Mouse (Mus musculus) heart, embryonic 16.5 days (tissue): ENCODE results near the gene Mical3. TPM values are rescaled to one million over a fixed set of nuclear protein-coding genes. Genes with fewer than 3 reads are reported as not detected.

ENCODE experiments used
- ATAC-seq: fragments of 200-750 bp; cut with Nextera tagmentation; replicated peaks from 2 replicates; pipeline ENCODE4 v1.8.0; 2017; ENCODE audit warnings: moderate number of reproducible peaks; ENCODE audit not compliant: insufficient read depth, low FRiP score; ENCODE audit errors: extremely low read depth
- H3K27ac ChIP-seq: fragments of 300-500 bp; sonication (generic); 2 replicates; pipeline ENCODE4 v1.5.1; 2014; ENCODE audit warnings: mild to moderate bottlenecking, low read length, control low read depth, moderate library complexity
- H3K27me3 ChIP-seq: fragments of 300-500 bp; sonication (generic); 2 replicates; pipeline ENCODE4 v1.6.1; 2014; ENCODE audit warnings: low read length, mixed read lengths; ENCODE audit not compliant: control insufficient read depth, insufficient read depth
- H3K36me3 ChIP-seq: fragments of 300-500 bp; sonication (generic); 2 replicates; pipeline ENCODE4 v1.6.1; 2014; ENCODE audit not compliant: control insufficient read depth, insufficient read depth
- H3K4me1 ChIP-seq: fragments of 300-500 bp; sonication (generic); 2 replicates; pipeline ENCODE4 v1.6.1; 2014; ENCODE audit warnings: low read length, mixed read lengths; ENCODE audit not compliant: control insufficient read depth, insufficient read depth
- H3K4me2 ChIP-seq: fragments of 300-500 bp; sonication (generic); 2 replicates; pipeline ENCODE4 v1.6.1; 2014; ENCODE audit warnings: low read depth, mild to moderate bottlenecking, control low read depth, low read length
- H3K4me3 ChIP-seq: fragments of 300-500 bp; sonication (generic); 2 replicates; pipeline ENCODE4 v1.5.1; 2014; ENCODE audit warnings: mild to moderate bottlenecking, control low read depth, low read length
- H3K9ac ChIP-seq: fragments of 300-500 bp; sonication (generic); 2 replicates; pipeline ENCODE4 v1.6.1; 2014; ENCODE audit warnings: low read length, control low read depth
- H3K9me3 ChIP-seq: fragments of 300-500 bp; sonication (generic); replicated peaks from 2 replicates; pipeline ENCODE4 v1.6.1; 2016; ENCODE audit warnings: low read length; ENCODE audit not compliant: control insufficient read depth
- WGBS: fragments of 180-500 bp; shearing (Covaris S2); extraction: QIAGEN DNeasy Blood & Tissue Kit; methylation state at CpG from one replicate; pipeline ENCODE4 v1.1.7; 2014; 5-methylcytosine and 5-hydroxymethylcytosine counted together
- polyA plus RNA-seq: library from polyadenylated mRNA; unstranded; fragments of >200 nt; fragmentation: Nextera tagmentation; extraction: Ambion mirVana; gene quantifications from 2 replicates; pipeline ENCODE4 v1.2.1, GENCODE M21; 2015

The Mical3 gene
- 27.2 and 30.4 TPM in 2 replicates for polyA plus RNA-seq

DNA sequence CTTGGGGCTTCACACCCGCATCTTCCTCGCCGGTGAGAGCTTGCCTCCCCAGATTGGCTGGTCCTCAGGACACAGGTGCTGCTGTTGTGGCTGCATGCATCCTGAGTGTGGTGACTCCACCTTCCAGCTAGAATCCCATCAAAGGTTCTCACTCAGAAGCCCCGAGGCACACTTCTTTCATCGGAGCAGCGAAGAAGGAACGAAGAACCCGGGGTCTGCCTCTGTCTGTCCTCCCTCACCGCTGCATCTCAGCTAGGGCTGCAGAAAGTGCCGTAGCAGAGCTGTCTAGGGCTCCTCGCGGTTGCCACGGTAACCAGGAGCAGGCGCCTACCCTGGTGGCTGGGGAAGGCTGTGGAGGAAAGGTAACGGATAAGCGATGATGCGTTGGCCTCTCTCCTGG lies at the start of gene Mical3:
Gene Mical3 (minus strand): TSS at position 227 of the 400 bp plus-strand sequence.
- Histone ChIP-seq H3K4me1 (peaks cover 17% of the 10 kb centered on the region), H3K9me3 (no peaks in the 10 kb centered on the region), H3K36me3 (no peaks in the 10 kb centered on the region), H3K27me3 (0 out of 2 replicates have a peak, but pooled peaks cover 5% of the 10 kb centered on the region), H3K4me3 (peak within 1 kb of the TSS; percentile 38), H3K9ac (peak within 1 kb of the TSS; percentile 63), H3K4me2 (peak within 1 kb of the TSS; percentile 82), H3K27ac (no peak within 1 kb of the TSS)
- peak; percentile 44; the same call in 1 of the 2 replicates for ATAC-seq
- WGBS = 3% methylated on average over 17 of the region's 17 CpGs

DNA sequence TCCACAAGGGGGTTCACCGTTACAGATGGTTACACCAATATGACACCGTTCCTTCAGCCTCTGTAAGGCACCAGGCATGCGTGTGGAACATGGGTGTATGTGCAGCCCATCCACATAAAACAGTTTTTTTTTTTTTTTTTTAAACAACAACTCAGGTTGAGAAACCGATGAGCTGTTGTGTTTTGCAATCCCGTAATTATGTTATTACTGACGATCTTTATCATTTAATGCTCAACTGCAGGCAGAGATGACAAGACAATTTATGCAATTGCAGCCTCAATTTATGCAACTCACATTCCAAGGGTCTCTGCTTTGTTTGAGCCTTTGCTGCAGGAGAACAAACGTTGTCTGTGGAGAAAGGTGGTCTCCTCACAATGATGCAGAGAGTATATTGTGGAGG lies 49.0 kb upstream of the Mical3 start:
- no peak overlapping the region for H3K4me2 ChIP-seq

DNA sequence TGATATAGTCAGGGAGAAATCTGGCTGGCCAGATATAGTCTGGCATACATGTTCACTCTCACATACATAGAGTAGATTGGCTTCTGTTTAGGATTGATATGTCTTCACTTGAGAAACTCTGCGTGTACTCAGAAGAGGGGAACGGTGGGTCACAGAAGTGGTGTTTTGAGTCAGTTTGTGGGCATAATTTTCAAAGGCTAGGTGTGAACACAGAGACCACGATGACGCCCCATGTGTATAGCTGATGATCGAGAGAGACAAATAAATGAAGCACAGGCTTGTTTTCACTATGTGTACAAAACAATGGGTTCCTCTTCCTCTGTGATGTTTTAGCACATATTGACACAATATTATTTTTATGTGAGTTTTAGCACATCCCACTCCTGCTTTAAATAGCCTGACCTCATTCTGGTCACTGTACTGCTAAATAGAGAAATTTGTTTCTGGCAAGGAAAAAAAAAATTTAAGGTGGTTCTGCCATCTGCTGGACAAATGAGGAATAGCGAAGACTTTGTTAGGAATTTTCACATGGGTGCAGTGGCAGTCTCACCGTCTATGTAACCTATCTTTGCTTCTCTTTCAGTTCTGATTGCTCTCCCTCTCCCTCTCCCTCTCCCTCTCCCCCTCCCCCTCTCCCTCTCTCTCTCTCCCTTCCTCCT lies 48.0 kb upstream of the Mical3 start:
- 50% methylated on average over 7 of the region's 7 CpGs for WGBS

More for the DNA sequence above, 49.0 kb upstream of the Mical3 start:
- no peaks in the 10 kb centered on the region for H3K9me3 ChIP-seq
- peaks cover 16% of the 10 kb centered on the region for H3K4me1 ChIP-seq
- no peaks in the 10 kb centered on the region for H3K36me3 ChIP-seq
- WGBS = 65% methylated on average over 7 of the region's 7 CpGs
- no peak overlapping the region for H3K4me3 ChIP-seq
- H3K27me3 ChIP-seq = no peaks in the 10 kb centered on the region
- no peak overlapping the region for H3K27ac ChIP-seq
- no peak for ATAC-seq
- no peak overlapping the region for H3K9ac ChIP-seq

DNA sequence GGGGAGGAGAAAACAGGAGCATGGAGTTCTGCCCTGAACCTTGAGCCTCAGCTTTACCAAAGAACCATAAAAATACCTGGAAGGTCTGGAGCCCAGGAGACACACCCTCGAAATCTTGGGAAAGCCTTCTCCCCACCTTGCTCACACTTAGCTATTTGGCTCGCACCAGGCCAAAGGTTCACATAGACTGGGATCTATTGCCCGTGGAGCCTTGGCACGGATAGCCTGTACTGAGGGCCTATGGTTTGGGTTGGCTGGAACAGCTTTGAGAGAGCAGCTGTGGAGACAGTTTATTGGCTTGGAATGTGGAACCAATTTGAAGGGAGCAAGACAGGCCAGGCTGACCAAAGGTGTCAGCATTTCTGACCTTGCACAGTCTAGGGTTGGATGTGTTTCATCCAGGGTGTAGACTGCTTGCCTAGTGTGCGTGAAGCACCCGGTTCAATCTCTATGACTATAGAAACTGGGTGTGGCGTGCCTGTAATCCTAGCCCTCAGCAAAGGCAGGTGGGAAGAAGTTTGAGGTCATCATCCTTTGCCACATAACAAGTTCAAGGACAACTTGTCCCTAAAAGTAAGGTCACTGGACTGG lies 46.4 kb upstream of the Mical3 start:
- no peak overlapping the region for H3K9ac ChIP-seq
- no peak overlapping the region for H3K4me2 ChIP-seq
- H3K4me1 ChIP-seq = peaks cover 14% of the 10 kb centered on the region
- H3K36me3 ChIP-seq = no peaks in the 10 kb centered on the region
- ATAC-seq = no peak
- 85% methylated on average over 7 of the region's 7 CpGs for WGBS
- H3K27me3 ChIP-seq = no peaks in the 10 kb centered on the region
- H3K27ac ChIP-seq = no peak overlapping the region
- no peak overlapping the region for H3K4me3 ChIP-seq
- H3K9me3 ChIP-seq = no peaks in the 10 kb centered on the region

More for the DNA sequence above, 48.0 kb upstream of the Mical3 start:
- Histone ChIP-seq H3K9ac (no peak overlapping the region), H3K4me1 (peaks cover 10% of the 10 kb centered on the region), H3K4me2 (no peak overlapping the region), H3K36me3 (no peaks in the 10 kb centered on the region), H3K27ac (peak overlapping the region; percentile 41; the same call in 1 of the 2 replicates), H3K4me3 (no peak overlapping the region), H3K27me3 (no peaks in the 10 kb centered on the region), H3K9me3 (no peaks in the 10 kb centered on the region)
- ATAC-seq = no peak

DNA sequence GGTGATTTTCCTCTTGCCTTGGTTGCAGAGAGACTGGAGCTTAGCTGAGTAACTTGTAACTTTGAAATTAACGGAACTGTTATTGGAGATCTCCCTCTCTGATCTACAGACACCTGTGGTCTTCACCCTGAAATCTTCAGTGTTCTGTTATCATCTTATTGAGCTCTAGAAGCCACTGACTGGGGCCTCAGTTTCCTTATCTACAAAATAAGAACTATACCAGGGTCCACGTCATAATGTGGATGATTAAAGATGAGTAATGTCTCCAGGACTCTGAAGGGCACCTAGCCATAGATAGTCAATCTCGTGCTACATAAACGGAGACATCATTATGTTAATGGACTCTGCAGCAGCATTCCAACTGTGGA lies 45.9 kb upstream of the Mical3 start:
- Histone ChIP-seq H3K4me3 (no peak overlapping the region), H3K4me1 (peaks cover 14% of the 10 kb centered on the region), H3K9me3 (no peaks in the 10 kb centered on the region), H3K36me3 (no peaks in the 10 kb centered on the region), H3K4me2 (no peak overlapping the region), H3K27me3 (no peaks in the 10 kb centered on the region), H3K9ac (no peak overlapping the region), H3K27ac (no peak overlapping the region)
- ATAC-seq = no peak
- 72% methylated on average over 4 of the region's 4 CpGs for WGBS

DNA sequence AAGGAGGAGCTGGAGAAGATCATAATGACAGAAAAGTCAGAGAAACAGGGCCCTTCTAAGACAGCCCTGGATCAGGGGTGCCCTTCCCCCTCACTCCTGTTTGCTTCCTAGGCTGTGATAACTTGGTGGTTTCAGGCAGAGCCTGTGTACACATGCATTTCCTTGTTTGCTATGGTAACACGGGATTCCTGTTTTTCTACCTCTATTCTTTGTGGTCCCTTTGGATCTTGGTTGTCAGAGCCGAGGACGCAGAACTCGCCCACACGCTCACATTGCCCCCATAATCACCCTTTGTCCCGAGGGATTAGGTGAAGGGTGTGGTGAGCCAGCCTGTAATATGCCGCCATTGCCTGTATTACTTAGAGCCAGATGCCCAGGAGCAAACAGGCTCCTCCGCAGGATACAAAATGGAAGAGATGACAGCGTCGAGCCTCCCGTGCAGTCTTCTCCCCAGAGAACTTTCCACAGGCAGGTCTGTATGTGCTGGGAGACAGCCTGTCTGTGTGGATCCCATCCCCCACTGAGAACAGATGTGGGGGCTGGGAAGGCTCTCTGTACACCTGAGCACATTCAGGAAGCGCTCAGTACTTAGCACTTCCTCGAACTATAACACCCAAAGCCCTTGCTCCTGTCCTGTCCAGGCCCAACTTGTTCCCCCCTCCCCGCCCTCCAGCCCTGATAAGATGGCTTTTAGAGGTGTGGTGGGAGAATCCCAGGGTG lies 45.4 kb upstream of the Mical3 start:
- 48% methylated on average over 14 of the region's 14 CpGs for WGBS
- Histone ChIP-seq H3K4me1 (peaks cover 18% of the 10 kb centered on the region), H3K4me2 (no peak overlapping the region), H3K27me3 (no peaks in the 10 kb centered on the region), H3K9ac (no peak overlapping the region), H3K4me3 (no peak overlapping the region), H3K9me3 (no peaks in the 10 kb centered on the region), H3K36me3 (no peaks in the 10 kb centered on the region), H3K27ac (no peak overlapping the region)
- ATAC-seq = no peak

DNA sequence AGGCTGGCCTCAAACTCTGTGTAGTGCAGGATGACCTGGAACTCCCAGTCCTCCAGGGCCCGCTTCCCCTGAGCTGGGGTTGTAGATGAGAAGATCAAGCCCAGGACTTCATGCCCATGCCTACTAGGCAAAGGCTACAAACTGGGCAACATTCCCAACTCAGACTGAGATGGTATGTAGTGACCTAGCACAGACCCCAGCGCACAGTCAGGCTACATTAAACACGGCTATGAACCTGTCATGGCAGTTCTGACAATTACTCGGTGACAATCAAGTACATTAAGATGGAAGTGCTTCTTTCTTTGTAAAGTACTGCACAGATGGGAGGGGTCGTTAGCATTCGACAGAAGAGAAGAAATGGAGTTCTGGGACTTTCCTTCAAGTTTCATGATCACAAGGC lies 44.0 kb upstream of the Mical3 start:
- Histone ChIP-seq H3K27ac (no peak overlapping the region), H3K4me3 (no peak overlapping the region), H3K9ac (no peak overlapping the region), H3K36me3 (no peaks in the 10 kb centered on the region), H3K9me3 (no peaks in the 10 kb centered on the region), H3K4me2 (no peak overlapping the region), H3K4me1 (peaks cover 28% of the 10 kb centered on the region), H3K27me3 (no peaks in the 10 kb centered on the region)
- WGBS = 94% methylated on average over 6 of the region's 6 CpGs
- no peak for ATAC-seq

DNA sequence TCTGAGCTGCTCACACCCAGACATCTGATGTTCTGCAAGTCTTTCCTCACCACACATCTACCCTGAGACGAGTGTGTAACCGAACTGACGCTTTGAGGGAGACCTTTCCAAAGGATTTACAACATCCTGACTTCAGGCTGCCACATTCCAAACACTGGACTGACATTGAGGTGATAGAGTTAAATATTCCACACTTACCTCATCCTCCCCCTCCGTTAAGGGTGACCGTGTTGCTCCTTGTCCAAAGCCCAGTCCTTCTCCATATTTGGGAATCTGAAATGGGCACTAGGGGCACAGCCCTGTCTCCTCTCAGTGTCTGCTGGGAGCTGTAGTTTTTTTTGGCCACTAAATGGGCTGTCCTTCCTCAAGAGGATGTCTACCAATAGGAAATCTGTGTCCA lies 42.7 kb upstream of the Mical3 start:
- ATAC-seq = peak; percentile 75
- Histone ChIP-seq H3K27ac (peak overlapping the region; percentile 76), H3K4me2 (peak overlapping the region; percentile 27; the same call in 1 of the 2 replicates), H3K27me3 (no peaks in the 10 kb centered on the region), H3K9me3 (no peaks in the 10 kb centered on the region), H3K36me3 (no peaks in the 10 kb centered on the region), H3K9ac (peak overlapping the region; percentile 48), H3K4me3 (no peak overlapping the region), H3K4me1 (peaks cover 24% of the 10 kb centered on the region)
- 23% methylated on average over 5 of the region's 5 CpGs for WGBS

DNA sequence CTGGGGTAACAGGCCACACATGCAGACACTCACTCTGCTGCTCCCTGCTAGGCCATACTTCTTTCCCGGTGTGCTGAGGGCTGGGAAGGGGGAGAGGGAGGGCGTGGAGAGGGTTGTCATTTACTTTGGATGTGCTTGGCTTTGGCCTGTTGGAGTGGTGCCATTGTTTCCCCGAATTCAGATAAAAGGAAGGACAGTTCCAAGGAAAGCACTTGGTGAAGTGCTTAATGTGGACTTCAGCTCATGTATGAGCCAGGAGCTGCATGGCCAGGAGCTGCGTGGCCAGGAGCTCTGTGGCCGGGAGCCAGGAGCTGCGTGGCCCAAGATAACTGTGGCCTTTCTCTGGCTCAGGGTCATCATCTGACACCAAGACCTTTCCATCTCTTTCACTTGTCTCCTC lies 40.3 kb upstream of the Mical3 start:
- H3K4me3 ChIP-seq = no peak overlapping the region
- no peaks in the 10 kb centered on the region for H3K36me3 ChIP-seq
- 36% methylated on average over 6 of the region's 6 CpGs for WGBS
- peak overlapping the region; percentile 73 for H3K27ac ChIP-seq
- no peak overlapping the region; the same call in 1 of the 2 replicates for H3K9ac ChIP-seq
- H3K4me2 ChIP-seq = no peak overlapping the region
- H3K9me3 ChIP-seq = no peaks in the 10 kb centered on the region
- H3K4me1 ChIP-seq = peaks cover 20% of the 10 kb centered on the region
- peak; percentile 32; the same call in 1 of the 2 replicates for ATAC-seq
- no peaks in the 10 kb centered on the region for H3K27me3 ChIP-seq
